Mouse (Mus musculus): ENCODE results near the gene Cdhr3. TPM values are rescaled to one million over a fixed set of nuclear protein-coding genes. Genes with fewer than 3 reads are reported as not detected.
A peak's percentile ranks its signal among the peaks of the same experiment; 100 is the strongest.
"Not testable (repeated sequence)": the region's sequence is repeated elsewhere in the genome, so short reads cannot be mapped to it uniquely, and the experiment has no call there.

The Cdhr3 gene
- polyA plus RNA-seq, 1 experiment from 2014 or later, result not detected

- in situ Hi-C loops (cut with MboI; ENCODE audit: low pct_unique_long_range_greater_than_20kb), result no loop called here
- DNase-seq (ENCODE audit: low read depth, low spot score) (no peak), ATAC-seq (no peak)
- TF ChIP-seq CTCF (IDR thresholded peaks at IDR 0.05), result no peak
- CTCF ChIA-PET, result interaction anchor here (0.6 to 2.3 kb wide), 6 partner anchors 13 to 98 kb away, joined by 3 to 11 read pairs (median 4); no protein-coding TSS in a partner anchor
- POLR2A ChIA-PET, result no interaction called here
- peaks cover 4% of the 10 kb centered on the region for H3K27me3 ChIP-seq
Measured at GRCm38 (mm10) chr12:33008305-33009110, 84.2 kb downstream of the Cdhr3 start.

- no peak for TF ChIP-seq CTCF (IDR thresholded peaks at IDR 0.05)
- in situ Hi-C loops (cut with MboI; ENCODE audit: low pct_unique_long_range_greater_than_20kb), result no loop called here
- ChIA-PET CTCF (interaction anchor here (0.8 to 1.3 kb wide), 2 partner anchors 12 to 90 kb away, joined by 3 read pairs; no protein-coding TSS in a partner anchor), POLR2A (no interaction called here)
- no peak for DNase-seq (ENCODE audit: low read depth, low spot score)
- ATAC-seq, result no peak
- H3K27me3 ChIP-seq, result peaks cover 4% of the 10 kb centered on the region
Measured at GRCm38 (mm10) chr12:33007176-33007575, 85.5 kb downstream of the Cdhr3 start.

- TF ChIP-seq CTCF (IDR thresholded peaks at IDR 0.05), result no peak
- ChIA-PET POLR2A (interaction anchor here (0.6 kb wide), 1 partner anchor 45 kb away, joined by 3 read pairs; no protein-coding TSS in a partner anchor), CTCF (interaction anchor here (1.2 kb wide), 1 partner anchor 96 kb away, joined by 3 read pairs; no protein-coding TSS in a partner anchor)
- peaks cover 4% of the 10 kb centered on the region for H3K27me3 ChIP-seq
- no peak for DNase-seq (ENCODE audit: low read depth, low spot score)
- in situ Hi-C loops (cut with MboI; ENCODE audit: low pct_unique_long_range_greater_than_20kb), result no loop called here
- no peak for ATAC-seq
Measured at GRCm38 (mm10) chr12:33005858-33006257, 86.8 kb downstream of the Cdhr3 start.

- no peaks in the 10 kb centered on the region for H3K27me3 ChIP-seq
- in situ Hi-C loops (cut with MboI; ENCODE audit: low pct_unique_long_range_greater_than_20kb), result no loop called here
- DNase-seq (ENCODE audit: low read depth, low spot score) (no peak), ATAC-seq (no peak)
- CTCF ChIA-PET, result interaction anchor here (1.3 to 2.1 kb wide), 2 partner anchors 45 to 51 kb away, joined by 3 to 9 read pairs; no protein-coding TSS in a partner anchor
- POLR2A ChIA-PET, result interaction anchor here (0.7 kb wide), 1 partner anchor 68 kb away, joined by 3 read pairs; no protein-coding TSS in a partner anchor
- TF ChIP-seq CTCF (IDR thresholded peaks at IDR 0.05), result no peak
Measured at GRCm38 (mm10) chr12:33003339-33003965, 89.2 kb downstream of the Cdhr3 start.

GRCm38 (mm10) chr12:33000402-33000801, 92.3 kb downstream of the Cdhr3 start:
- ATAC-seq, result no peak
- ChIA-PET CTCF (interaction anchor here (0.8 to 1.8 kb wide), 4 partner anchors 10 to 48 kb away, joined by 3 to 8 read pairs (median 4); no protein-coding TSS in a partner anchor), POLR2A (no interaction called here)
- no peak for DNase-seq (ENCODE audit: low read depth, low spot score)
- H3K27me3 ChIP-seq, result no peaks in the 10 kb centered on the region
- no peak for TF ChIP-seq CTCF (IDR thresholded peaks at IDR 0.05)
- in situ Hi-C loops (cut with MboI; ENCODE audit: low pct_unique_long_range_greater_than_20kb), result no loop called here

GRCm38 (mm10) chr12:32999778-33000177, 92.9 kb downstream of the Cdhr3 start:
- CTCF ChIA-PET, result interaction anchor here (0.8 to 1.8 kb wide), 2 partner anchors 11 to 48 kb away, joined by 3 to 8 read pairs; no protein-coding TSS in a partner anchor
- ATAC-seq; POLR2A ChIA-PET; DNase-seq (ENCODE audit: low read depth, low spot score); H3K27me3 ChIP-seq; in situ Hi-C loops (cut with MboI; ENCODE audit: low pct_unique_long_range_greater_than_20kb): not testable (repeated sequence)

GRCm38 (mm10) chr12:32998766-32999165, 93.9 kb downstream of the Cdhr3 start:
- no peaks in the 10 kb centered on the region for H3K27me3 ChIP-seq
- in situ Hi-C loops (cut with MboI; ENCODE audit: low pct_unique_long_range_greater_than_20kb), result no loop called here
- ChIA-PET CTCF (no interaction called here), POLR2A (no interaction called here)
- ATAC-seq, result no peak
- no peak for DNase-seq (ENCODE audit: low read depth, low spot score)
- no peak for TF ChIP-seq CTCF (IDR thresholded peaks at IDR 0.05)

GRCm38 (mm10) chr12:32995081-32995834, 97.4 kb downstream of the Cdhr3 start:
- in situ Hi-C loops (cut with MboI; ENCODE audit: low pct_unique_long_range_greater_than_20kb), result no loop called here
- TF ChIP-seq CTCF (IDR thresholded peaks at IDR 0.05), result peak; percentile 18
- CTCF ChIA-PET, result interaction anchor here (1.0 to 2.5 kb wide), 5 partner anchors 12 to 42 kb away, joined by 3 to 8 read pairs (median 3); partner anchors contain the start of gene Sypl
- ATAC-seq, result peak; percentile 90
- no peak for DNase-seq (ENCODE audit: low read depth, low spot score)
- no peaks in the 10 kb centered on the region for H3K27me3 ChIP-seq
- POLR2A ChIA-PET, result interaction anchor here (0.6 to 0.7 kb wide), 2 partner anchors 25 to 79 kb away, joined by 3 read pairs; no protein-coding TSS in a partner anchor

GRCm38 (mm10) chr12:32994081-32994480, 98.6 kb downstream of the Cdhr3 start:
- ChIA-PET POLR2A (no interaction called here), CTCF (interaction anchor here (0.6 to 2.5 kb wide), 4 partner anchors 10 to 41 kb away, joined by 3 to 8 read pairs (median 5); partner anchors contain the start of gene Sypl)
- in situ Hi-C loops (cut with MboI; ENCODE audit: low pct_unique_long_range_greater_than_20kb), result no loop called here
- H3K27me3 ChIP-seq, result no peaks in the 10 kb centered on the region
- no peak for DNase-seq (ENCODE audit: low read depth, low spot score)
- TF ChIP-seq CTCF (IDR thresholded peaks at IDR 0.05), result no peak
- no peak for ATAC-seq

GRCm38 (mm10) chr12:32989731-32990130, 102.9 kb downstream of the Cdhr3 start:
- ATAC-seq (peak; percentile 51), DNase-seq (ENCODE audit: low read depth, low spot score) (no peak)
- H3K27me3 ChIP-seq, result no peaks in the 10 kb centered on the region
- no peak for TF ChIP-seq CTCF (IDR thresholded peaks at IDR 0.05)
- in situ Hi-C loops (cut with MboI; ENCODE audit: low pct_unique_long_range_greater_than_20kb), result no loop called here
- ChIA-PET CTCF (no interaction called here), POLR2A (no interaction called here)

Data from Patski (cell line).